Mouse (Mus musculus) heart, adult 2 months (tissue): Measurements from ENCODE around the gene Bloc1s5.

Source experiments
- CTCF ChIP-seq: fragments of 200-600 bp; IDR thresholded peaks from 2 replicates; pipeline ENCODE4 v1.8.1; 2022; ENCODE audit warnings: antibody characterized with exemption, mild to moderate bottlenecking, moderate library complexity
- EP300 ChIP-seq: fragments of 200-500 bp; IDR thresholded peaks from 2 replicates; pipeline ENCODE4 v1.6.1; 2011; ENCODE audit warnings: low read depth, low read length, control low read depth; ENCODE audit not compliant: insufficient read depth
- POLR2A ChIP-seq: fragments of 200-500 bp; IDR thresholded peaks from 2 replicates; pipeline ENCODE4 v1.6.1; 2011; ENCODE audit warnings: mild to moderate bottlenecking, low read depth, low read length, control low read depth; ENCODE audit not compliant: insufficient read depth

DNA sequence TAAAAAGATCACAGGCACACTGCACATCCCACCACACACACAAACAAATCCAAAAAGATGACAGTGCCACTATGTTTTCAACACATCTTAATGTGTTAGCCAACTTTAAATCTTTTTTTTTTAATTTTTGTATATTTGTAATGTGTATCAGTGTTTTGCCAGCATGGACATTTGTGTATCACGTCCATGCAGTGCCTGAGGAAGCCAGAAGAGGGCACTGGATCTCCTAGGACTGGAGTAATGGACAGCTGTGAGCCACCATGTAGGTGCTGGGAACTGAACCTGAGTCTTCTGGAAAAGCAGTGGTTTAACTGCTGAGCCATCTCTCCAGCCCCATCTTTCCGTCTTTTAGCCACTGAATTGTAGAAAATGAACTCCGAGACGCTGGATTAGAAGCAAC is 22.7 kb downstream of the Bloc1s5 start:
- TF ChIP-seq POLR2A = no peak
- peak; percentile 32 for TF ChIP-seq CTCF
- TF ChIP-seq EP300 = no peak
